Mouse (Mus musculus) liver, embryonic 16.5 days (tissue): ENCODE measurements at regions not wholly inside any gene's neighbourhood (a gene's known extent, or its start where the extent isn't known, plus 50 kb on each side); places are given as distances from the start of the nearest gene placed in this dataset.

Experiments
- ATAC-seq: fragments of 200-750 bp; cut with Nextera tagmentation; 2 replicates; pipeline ENCODE4 v1.8.0; 2017; ENCODE audit warnings: low read depth, mild to moderate bottlenecking, moderate number of reproducible peaks, moderate library complexity
- H3K27ac ChIP-seq: fragments of 300-500 bp; sonication (generic); 2 replicates; pipeline ENCODE4 v1.5.1; 2014; ENCODE audit warnings: mild to moderate bottlenecking, low read length
- H3K27me3 ChIP-seq: fragments of 300-500 bp; sonication (generic); 2 replicates; pipeline ENCODE4 v1.6.1; 2014; ENCODE audit warnings: low read depth, low read length, mixed read lengths; ENCODE audit not compliant: control insufficient read depth, insufficient read depth
- H3K36me3 ChIP-seq: fragments of 300-500 bp; sonication (generic); 2 replicates; pipeline ENCODE4 v1.6.1; 2014; ENCODE audit warnings: mild to moderate bottlenecking; ENCODE audit not compliant: control insufficient read depth, insufficient read depth
- H3K4me1 ChIP-seq: fragments of 300-500 bp; sonication (generic); 2 replicates; pipeline ENCODE4 v1.6.1; 2014; ENCODE audit warnings: low read depth, low read length, mixed read lengths; ENCODE audit not compliant: control insufficient read depth
- H3K4me2 ChIP-seq: fragments of 300-500 bp; sonication (generic); 2 replicates; pipeline ENCODE4 v1.6.1; 2014; ENCODE audit warnings: low read depth, low read length, mixed read lengths
- H3K4me3 ChIP-seq: fragments of 300-500 bp; sonication (generic); 2 replicates; pipeline ENCODE4 v1.5.1; 2014; ENCODE audit warnings: low read depth, mild to moderate bottlenecking, low read length
- H3K9ac ChIP-seq: fragments of 300-500 bp; sonication (generic); 2 replicates; pipeline ENCODE4 v1.6.1; 2014; ENCODE audit warnings: low read depth, low read length
- H3K9me3 ChIP-seq: fragments of 300-500 bp; sonication (generic); replicated peaks from 2 replicates; pipeline ENCODE4 v1.6.1; 2016; ENCODE audit warnings: low read length; ENCODE audit not compliant: control insufficient read depth
- WGBS: fragments of 180-500 bp; shearing (Covaris S2); extraction: QIAGEN DNeasy Blood & Tissue Kit; methylation state at CpG from one replicate; pipeline ENCODE4 v1.1.7; 2014; ENCODE audit not compliant: insufficient replicate concordance; 5-methylcytosine and 5-hydroxymethylcytosine counted together

DNA sequence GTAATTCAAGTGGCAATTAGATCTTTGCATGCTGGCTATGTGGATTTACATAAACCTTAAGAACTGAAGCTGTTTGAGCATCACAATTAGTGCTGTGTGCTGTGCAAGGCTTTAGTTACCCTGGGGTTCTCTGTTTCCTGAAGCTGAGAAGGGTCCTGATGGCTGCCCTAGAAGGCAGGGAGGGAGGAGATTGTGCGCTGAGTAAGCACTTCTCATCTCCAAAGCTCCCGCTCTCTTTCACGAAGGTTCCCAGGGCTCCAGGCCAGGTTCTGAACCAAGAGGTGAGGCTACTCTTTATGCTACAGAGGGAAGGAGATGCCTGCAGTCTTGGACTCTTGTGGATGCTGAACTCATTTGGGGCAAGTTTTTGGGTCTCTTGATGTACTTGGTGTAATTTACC is 206.7 kb downstream of the Fam169b start:
- no peak for ATAC-seq
- H3K4me3 ChIP-seq: no peak overlapping the region
- no peak overlapping the region for H3K9ac ChIP-seq
- H3K36me3 ChIP-seq: no peaks in the 10 kb centered on the region
- H3K9me3 ChIP-seq: no peaks in the 10 kb centered on the region
- no peaks in the 10 kb centered on the region for H3K4me1 ChIP-seq
- H3K27me3 ChIP-seq: no peaks in the 10 kb centered on the region; the same call in 1 of the 2 replicates
- WGBS: 33% methylated on average over 3 of the region's 3 CpGs
- H3K4me2 ChIP-seq: no peak overlapping the region
- no peak overlapping the region for H3K27ac ChIP-seq

DNA sequence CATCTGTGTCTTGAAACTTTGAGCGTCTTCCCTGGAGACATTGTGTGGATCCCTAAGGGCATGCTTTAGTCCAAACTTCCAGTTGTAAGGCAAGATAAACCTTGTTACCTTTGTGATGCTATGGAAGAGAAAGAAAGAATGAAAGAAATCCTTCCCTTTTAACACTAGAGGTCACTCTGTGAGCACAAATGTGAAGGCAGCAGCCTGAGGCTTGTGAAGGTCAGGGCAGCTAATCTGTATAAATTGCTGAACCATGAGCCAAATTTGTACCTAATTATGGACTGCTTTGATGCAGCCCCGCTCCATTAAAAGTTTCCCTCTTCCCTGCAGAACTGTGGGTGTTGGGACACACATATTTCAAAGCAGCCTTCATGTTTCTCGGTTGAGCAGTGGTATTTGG is 204.4 kb downstream of the Fam169b start:
- H3K9me3 ChIP-seq: no peaks in the 10 kb centered on the region
- ATAC-seq: no peak
- H3K36me3 ChIP-seq: no peaks in the 10 kb centered on the region
- H3K4me1 ChIP-seq: no peaks in the 10 kb centered on the region
- H3K4me2 ChIP-seq: no peak overlapping the region
- no peaks in the 10 kb centered on the region; the same call in 1 of the 2 replicates for H3K27me3 ChIP-seq
- no peak overlapping the region for H3K4me3 ChIP-seq
- H3K9ac ChIP-seq: no peak overlapping the region
- no peak overlapping the region for H3K27ac ChIP-seq
- WGBS: 44% methylated on average over 3 of the region's 3 CpGs

DNA sequence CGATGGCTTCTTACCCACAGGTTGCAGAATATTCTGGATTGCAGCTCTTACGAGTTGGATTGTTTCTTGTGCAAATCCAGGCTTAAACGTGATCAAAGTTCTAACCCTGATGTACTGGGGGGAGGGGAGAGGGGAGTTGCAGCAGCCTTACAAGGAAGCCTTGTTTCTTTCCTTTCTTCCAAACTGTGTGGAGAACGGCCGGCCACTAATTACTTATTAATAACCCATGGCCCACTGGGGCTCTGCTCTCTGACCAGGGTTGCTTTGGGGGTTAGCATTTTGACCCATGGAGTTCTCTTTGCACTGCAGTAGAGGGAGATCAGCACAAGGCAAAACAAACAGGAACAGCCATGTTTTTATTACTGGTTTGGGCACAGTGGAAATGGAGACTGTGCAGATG is 199.2 kb downstream of the Fam169b start:
- ATAC-seq: no peak
- no peaks in the 10 kb centered on the region for H3K9me3 ChIP-seq
- no peak overlapping the region for H3K9ac ChIP-seq
- H3K4me3 ChIP-seq: no peak overlapping the region
- H3K27ac ChIP-seq: no peak overlapping the region
- no peaks in the 10 kb centered on the region for H3K4me1 ChIP-seq
- H3K27me3 ChIP-seq: no peaks in the 10 kb centered on the region
- H3K36me3 ChIP-seq: no peaks in the 10 kb centered on the region
- WGBS: 37% methylated on average over 5 of the region's 5 CpGs
- H3K4me2 ChIP-seq: no peak overlapping the region

DNA sequence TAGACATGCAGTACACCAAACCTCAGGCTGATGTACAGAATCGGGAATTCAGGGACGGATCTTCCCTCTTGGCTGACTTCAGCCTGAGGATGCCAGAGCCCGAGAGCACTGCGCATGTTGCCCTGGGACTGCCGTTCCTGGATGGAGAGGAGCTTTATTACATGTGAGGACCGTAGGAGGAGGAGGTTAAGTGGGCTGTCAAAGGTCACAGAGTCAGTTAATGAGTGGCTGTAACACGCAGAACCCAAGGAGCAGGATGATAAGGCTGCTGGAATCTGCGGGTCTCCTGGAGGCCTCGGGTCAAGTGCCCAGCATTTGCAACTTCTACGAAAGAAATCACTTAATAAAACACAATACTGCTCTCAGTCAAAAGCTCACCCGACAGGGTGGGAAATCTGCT is 197.3 kb downstream of the Fam169b start:
- no peak overlapping the region for H3K4me3 ChIP-seq
- no peaks in the 10 kb centered on the region for H3K4me1 ChIP-seq
- no peak overlapping the region for H3K27ac ChIP-seq
- H3K4me2 ChIP-seq: no peak overlapping the region
- H3K9me3 ChIP-seq: no peaks in the 10 kb centered on the region
- H3K36me3 ChIP-seq: no peaks in the 10 kb centered on the region
- WGBS: 57% methylated on average over 11 of the region's 11 CpGs
- no peak for ATAC-seq
- no peaks in the 10 kb centered on the region for H3K27me3 ChIP-seq
- no peak overlapping the region for H3K9ac ChIP-seq

DNA sequence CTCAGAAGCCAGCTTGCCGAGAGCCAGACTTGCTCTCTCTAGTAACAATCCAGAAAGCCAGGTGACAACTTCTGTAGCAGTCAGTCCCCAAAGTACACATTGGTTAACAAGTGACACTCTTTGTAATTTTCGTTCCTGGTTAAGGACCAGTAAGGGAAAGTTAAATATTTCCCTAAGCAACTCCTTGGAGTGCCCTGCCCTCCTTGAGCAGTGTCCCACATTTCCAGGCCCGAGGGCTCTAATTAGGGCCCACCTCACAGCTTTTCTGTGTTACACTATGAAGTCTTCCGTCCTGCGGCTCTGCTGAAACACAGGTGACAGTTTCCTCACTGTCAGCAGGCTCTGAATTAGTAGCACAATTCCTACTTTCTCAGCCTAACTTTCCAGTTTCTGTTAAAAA is 194.9 kb downstream of the Fam169b start:
- WGBS: 61% methylated on average over 5 of the region's 5 CpGs
- no peak for ATAC-seq
- no peaks in the 10 kb centered on the region for H3K27me3 ChIP-seq

DNA sequence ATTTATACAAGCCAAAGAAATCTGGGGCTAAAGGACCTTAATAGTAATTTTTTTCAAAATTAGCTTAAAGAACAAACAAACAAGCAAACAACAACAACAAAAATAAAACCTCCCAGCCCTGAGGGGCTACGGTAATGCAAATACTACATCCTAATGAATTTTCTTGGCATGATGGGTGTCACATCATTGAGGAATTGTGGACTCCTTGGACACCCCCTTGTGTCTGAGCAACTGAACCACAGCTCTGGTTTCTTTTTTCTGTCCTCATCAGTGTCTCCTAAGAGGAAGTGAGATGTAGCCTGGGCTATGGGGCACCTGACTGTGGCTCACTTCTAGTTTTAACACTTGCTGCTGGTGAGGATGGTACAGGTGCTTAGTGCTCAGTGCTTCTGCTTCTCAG is 184.2 kb downstream of the Fam169b start:
- Histone ChIP-seq H3K36me3 (no peaks in the 10 kb centered on the region), H3K9ac (no peak overlapping the region), H3K4me1 (no peaks in the 10 kb centered on the region), H3K9me3 (no peaks in the 10 kb centered on the region), H3K27ac (no peak overlapping the region), H3K27me3 (no peaks in the 10 kb centered on the region), H3K4me2 (no peak overlapping the region), H3K4me3 (no peak overlapping the region)
- WGBS: 71% methylated on average over 1 of the region's 1 CpGs
- no peak for ATAC-seq

More for the DNA sequence above, 194.9 kb downstream of the Fam169b start:
- Histone ChIP-seq H3K4me1 (no peaks in the 10 kb centered on the region), H3K36me3 (no peaks in the 10 kb centered on the region), H3K9ac (no peak overlapping the region), H3K4me3 (no peak overlapping the region), H3K9me3 (no peaks in the 10 kb centered on the region), H3K27ac (no peak overlapping the region), H3K4me2 (no peak overlapping the region)

DNA sequence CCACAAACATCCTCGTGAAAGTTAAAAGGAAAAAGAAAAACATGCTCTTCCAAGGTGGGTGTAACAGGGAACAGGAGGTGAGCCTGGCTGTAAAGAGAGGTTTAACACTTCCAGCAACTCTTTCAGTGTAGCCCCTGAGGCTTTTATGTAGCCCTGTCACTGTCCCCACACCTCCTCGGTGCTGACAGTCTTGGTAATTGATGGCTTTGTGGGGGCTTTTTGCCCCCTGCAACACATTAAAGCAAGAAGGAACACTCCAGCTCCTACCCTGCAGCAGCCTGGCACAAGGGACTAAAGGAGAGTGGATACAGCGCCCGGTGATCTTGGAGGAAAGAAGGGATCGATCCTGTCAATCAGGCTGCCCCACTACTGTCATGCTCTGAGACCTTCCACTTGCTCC is 181.8 kb downstream of the Fam169b start:
- WGBS: 36% methylated on average over 5 of the region's 5 CpGs
- H3K4me2 ChIP-seq: no peak overlapping the region
- ATAC-seq: no peak
- no peaks in the 10 kb centered on the region for H3K27me3 ChIP-seq
- no peaks in the 10 kb centered on the region for H3K36me3 ChIP-seq
- no peaks in the 10 kb centered on the region for H3K9me3 ChIP-seq
- H3K27ac ChIP-seq: no peak overlapping the region
- no peak overlapping the region for H3K9ac ChIP-seq
- no peaks in the 10 kb centered on the region for H3K4me1 ChIP-seq
- H3K4me3 ChIP-seq: no peak overlapping the region

DNA sequence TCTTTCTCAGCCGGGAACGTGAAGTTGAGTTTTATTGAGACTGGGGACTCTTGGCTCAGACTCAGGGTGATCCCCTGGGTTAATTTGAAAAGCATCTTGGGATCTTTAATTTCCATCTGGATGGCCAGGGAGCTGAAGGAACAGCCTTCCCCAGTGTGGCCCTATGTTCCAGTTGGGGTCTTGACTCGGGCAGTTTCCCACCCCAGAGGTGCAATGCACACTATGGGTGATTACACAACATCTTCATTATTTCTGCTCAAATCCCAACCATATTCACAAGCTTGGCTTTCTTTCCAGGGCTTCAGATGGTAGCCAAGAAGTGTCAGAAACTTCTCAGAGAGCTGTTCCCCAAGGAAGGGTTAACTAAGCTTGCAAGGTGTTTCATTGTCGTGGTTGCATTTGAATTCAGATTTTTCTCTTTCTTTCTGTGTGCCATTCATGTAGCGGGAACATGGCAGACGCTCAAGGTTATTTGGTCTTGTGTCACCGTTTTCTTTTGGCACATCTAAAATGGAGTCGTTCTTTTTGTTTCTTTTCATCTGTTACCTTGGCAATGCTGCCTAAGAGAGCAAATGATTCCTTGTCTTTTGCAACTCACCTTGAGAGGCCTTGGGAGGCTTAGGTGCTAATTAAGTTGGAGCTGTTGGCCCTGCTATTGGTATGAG is 179.5 kb downstream of the Fam169b start:
- no peak overlapping the region for H3K27ac ChIP-seq
- H3K4me1 ChIP-seq: no peaks in the 10 kb centered on the region
- no peaks in the 10 kb centered on the region for H3K27me3 ChIP-seq
- H3K9me3 ChIP-seq: no peaks in the 10 kb centered on the region
- WGBS: 62% methylated on average over 8 of the region's 8 CpGs
- no peak for ATAC-seq
- H3K36me3 ChIP-seq: no peaks in the 10 kb centered on the region
- H3K9ac ChIP-seq: no peak overlapping the region
- H3K4me3 ChIP-seq: no peak overlapping the region
- H3K4me2 ChIP-seq: no peak overlapping the region

DNA sequence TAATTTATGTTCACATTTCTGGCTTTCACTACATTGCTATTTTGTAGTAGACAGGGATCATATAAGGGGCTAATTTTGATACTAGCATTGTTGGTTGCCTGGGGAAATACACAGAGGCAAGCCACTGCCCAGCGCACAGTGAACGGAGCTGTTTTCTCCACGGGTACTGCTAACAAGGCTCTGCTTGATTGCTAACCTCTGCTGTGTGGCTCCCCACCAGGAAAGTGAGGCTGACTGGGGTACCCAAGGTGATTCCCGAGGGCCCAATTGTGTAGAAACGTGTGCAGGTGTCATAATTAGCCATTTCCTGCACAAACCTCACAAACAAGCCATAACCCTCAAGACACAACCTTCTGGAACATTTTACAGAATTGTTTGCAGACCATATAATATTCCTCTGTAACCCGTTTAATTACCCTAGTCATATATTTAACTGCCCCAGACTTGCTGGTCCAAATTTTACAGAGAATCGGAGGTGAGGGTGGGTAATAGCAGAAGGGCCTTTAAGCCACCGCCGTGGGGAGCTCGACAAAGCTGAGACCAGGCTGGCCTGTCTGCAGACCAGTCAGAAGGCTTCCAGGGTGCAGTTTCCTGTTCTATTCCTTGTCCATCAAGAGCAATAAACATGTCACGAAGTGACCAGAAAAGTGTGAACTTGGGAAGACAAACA is 170.9 kb downstream of the Fam169b start:
- ATAC-seq: no peak
- H3K4me1 ChIP-seq: no peaks in the 10 kb centered on the region
- WGBS: 53% methylated on average over 11 of the region's 11 CpGs

More for the DNA sequence above, 170.9 kb downstream of the Fam169b start:
- Histone ChIP-seq H3K9me3 (no peaks in the 10 kb centered on the region), H3K36me3 (no peaks in the 10 kb centered on the region), H3K4me3 (no peak overlapping the region), H3K27me3 (no peaks in the 10 kb centered on the region), H3K9ac (no peak overlapping the region), H3K27ac (no peak overlapping the region), H3K4me2 (no peak overlapping the region)
